Mouse (Mus musculus) kidney, adult 2 months (tissue): Measurements from ENCODE around the gene Gpr39.

Source experiments
- CTCF ChIP-seq: fragments of 200-500 bp; conservative IDR thresholded peaks from 2 replicates; pipeline ENCODE4 v1.5.1; 2011; ENCODE audit warnings: low read depth, mild to moderate bottlenecking, control low read depth, low read length, moderate library complexity, mixed read lengths; ENCODE audit not compliant: insufficient read depth, insufficient read length
- POLR2A ChIP-seq: fragments of 200-500 bp; IDR thresholded peaks from one replicate; pipeline ENCODE4 v1.6.1; 2011; ENCODE audit warnings: low read depth, low read length, control low read depth

GRCm38 (mm10) chr1:125729731-125730536 is 53.1 kb downstream of the Gpr39 start:
- no peak for TF ChIP-seq CTCF
- no peak for TF ChIP-seq POLR2A
